Mouse (Mus musculus) kidney, embryonic 16.5 days (tissue): ENCODE measurements around the gene Lmtk2. TPM values are rescaled to one million over a fixed set of nuclear protein-coding genes. Genes with fewer than 3 reads are reported as not detected.

Experiments
- ATAC-seq: fragments of 200-750 bp; cut with Nextera tagmentation; 2 replicates; pipeline ENCODE4 v1.8.0; 2017; ENCODE audit warnings: moderate TSS enrichment; ENCODE audit not compliant: low FRiP score, low TSS enrichment
- H3K27ac ChIP-seq: fragments of 300-500 bp; sonication (generic); 2 replicates; pipeline ENCODE4 v1.5.1; 2014; ENCODE audit warnings: low read length
- H3K27me3 ChIP-seq: fragments of 300-500 bp; sonication (generic); 2 replicates; pipeline ENCODE4 v1.6.1; 2014; ENCODE audit warnings: low read length, control low read depth, mixed read lengths; ENCODE audit not compliant: insufficient read depth
- H3K36me3 ChIP-seq: fragments of 300-500 bp; sonication (generic); 2 replicates; pipeline ENCODE4 v1.6.1; 2014; ENCODE audit warnings: low read length, control low read depth, mixed read lengths; ENCODE audit not compliant: insufficient read depth
- H3K4me1 ChIP-seq: fragments of 300-500 bp; sonication (generic); 2 replicates; pipeline ENCODE4 v1.6.1; 2014; ENCODE audit warnings: low read length, control low read depth, mixed read lengths; ENCODE audit not compliant: insufficient read depth
- H3K4me2 ChIP-seq: fragments of 300-500 bp; sonication (generic); replicated peaks from 2 replicates; pipeline ENCODE4 v1.6.1; 2014; ENCODE audit warnings: low read depth, low read length
- H3K4me3 ChIP-seq: fragments of 300-500 bp; sonication (generic); 2 replicates; pipeline ENCODE4 v1.5.1; 2014; ENCODE audit warnings: mild to moderate bottlenecking, low read length
- H3K9ac ChIP-seq: fragments of 300-500 bp; sonication (generic); replicated peaks from 2 replicates; pipeline ENCODE4 v1.6.1; 2014; ENCODE audit warnings: low read length
- H3K9me3 ChIP-seq: fragments of 300-500 bp; sonication (generic); 2 replicates; pipeline ENCODE4 v1.6.1; 2016; ENCODE audit warnings: low read length, control low read depth
- WGBS: fragments of 180-500 bp; shearing (Covaris S2); extraction: QIAGEN DNeasy Blood & Tissue Kit; methylation state at CpG from one replicate; pipeline ENCODE4 v1.1.7; 2014; 5-methylcytosine and 5-hydroxymethylcytosine counted together
- polyA plus RNA-seq: library from polyadenylated mRNA; unstranded; fragments of >200 nt; fragmentation: Nextera tagmentation; extraction: Ambion mirVana; gene quantifications from 2 replicates; pipeline ENCODE4 v1.2.1, GENCODE M21; 2015

Gene Lmtk2
- polyA plus RNA-seq, 1 experiment from 2014 or later: 5.6 TPM

GRCm38 (mm10) chr5:144234714-144235113 lies 134.5 kb downstream of the Lmtk2 start:
- no peak overlapping the region for H3K27ac ChIP-seq
- 85% methylated on average over 7 of the region's 7 CpGs for WGBS
- no peak for ATAC-seq
- H3K4me2 ChIP-seq: no peak overlapping the region
- H3K27me3 ChIP-seq: no peaks in the 10 kb centered on the region
- no peaks in the 10 kb centered on the region for H3K4me1 ChIP-seq
- no peaks in the 10 kb centered on the region for H3K36me3 ChIP-seq
- H3K9ac ChIP-seq: no peak overlapping the region
- H3K4me3 ChIP-seq: no peak overlapping the region
- H3K9me3 ChIP-seq: no peaks in the 10 kb centered on the region; the same call in 1 of the 2 replicates

Other genes starting within 250 kb of the Lmtk2 start
- 0.29 and 0.62 TPM in 2 replicates for gene Ankrd61, start 202.8 kb upstream of the Lmtk2 start, polyA plus RNA-seq
- 103 and 110 TPM in 2 replicates for gene Aimp2, start 190.6 kb upstream of the Lmtk2 start, polyA plus RNA-seq
- 26.8 and 31.9 TPM in 2 replicates for gene Pms2, start 190.5 kb upstream of the Lmtk2 start, polyA plus RNA-seq
- 0.67 TPM in 1 of 2 replicates, not detected in the other for gene Gm42421, start 172.3 kb upstream of the Lmtk2 start, polyA plus RNA-seq
- gene Rsph10b, start 167.4 kb upstream of the Lmtk2 start, polyA plus RNA-seq: 0.45 and 0.73 TPM in 2 replicates
- 86.7 and 89.2 TPM in 2 replicates for gene Ccz1, start 85.6 kb upstream of the Lmtk2 start, polyA plus RNA-seq
- gene Ocm, start 73.8 kb upstream of the Lmtk2 start, polyA plus RNA-seq: 3.2 and 5.6 TPM in 2 replicates
- gene Bhlha15, start 89.8 kb downstream of the Lmtk2 start, polyA plus RNA-seq: 0.55 and 0.74 TPM in 2 replicates
- 24.3 and 26.0 TPM in 2 replicates for gene Tecpr1, start 123.2 kb downstream of the Lmtk2 start, polyA plus RNA-seq
- gene Bri3, start 144.0 kb downstream of the Lmtk2 start, polyA plus RNA-seq: 112 and 118 TPM in 2 replicates